Mouse (Mus musculus): ENCODE measurements around the gene Ppcdc. TPM values are rescaled to one million over a fixed set of nuclear protein-coding genes. Genes with fewer than 3 reads are reported as not detected.

The Ppcdc gene
- total RNA-seq (2012; rRNA removed): 39.6 and 50.3 TPM in 2 replicates
- 44.1 and 44.9 TPM in 2 replicates for total RNA-seq (2014; rRNA removed)
- polyA plus RNA-seq (2012; ENCODE audit: insufficient read length, low read depth): 36.2 and 38.8 TPM in 2 replicates

- in situ Hi-C loops (cut with MboI; ENCODE audit: low pct_ligation_motif_present, low pct_unique_long_range_greater_than_20kb, low sequenced_read_pairs) (loop anchor here (10.0 kb wide), 1 partner anchor 65 kb away; the partner anchor contains the start of gene Rpp25), dilution Hi-C loops (cut with MboI; ENCODE audit: extremely low pct_ligation_motif_present, extremely low pct_unique_long_range_greater_than_20kb, low sequenced_read_pairs) (no loop called here)
- Histone ChIP-seq H3K36me3 (replicated peaks in 1 of 2; ENCODE audit: control insufficient read depth in 1 of 2, insufficient read depth in 1 of 2, low read length in 1 of 2) (peaks cover 1 to 36% of the 10 kb centered on the region in 2 experiments), H3K4me3 (replicated peaks in 1 of 3; ENCODE audit: low read depth in 2 of 3, low read length in 2 of 3, poor library complexity in 1 of 3) (peak within 1 kb of the TSS; percentile 56 to 70 (median 67)), H3K4me1 (ENCODE audit: control insufficient read depth in 1 of 2, insufficient read depth in 2 of 2) (peaks cover 8 to 34% of the 10 kb centered on the region in 2 experiments), H3K4me2 (ENCODE audit: insufficient read depth, low read depth, poor library complexity, severe bottlenecking) (peak within 1 kb of the TSS; percentile 97), H3K27me3 (replicated peaks) (no peaks in the 10 kb centered on the region), H3K27ac (ENCODE audit: insufficient read depth, low read depth) (peak within 1 kb of the TSS; percentile 66), H3K79me2 (replicated peaks; ENCODE audit: control insufficient read depth, extremely low read depth, insufficient read depth, poor library complexity, severe bottlenecking) (no peaks in the 10 kb centered on the region), H3K9ac (ENCODE audit: insufficient read depth, low read depth) (peak within 1 kb of the TSS; percentile 80), H3K9me3 (replicated peaks; ENCODE audit: low read length) (no peaks in the 10 kb centered on the region)
- peak; percentile 99 for DNase-seq (ENCODE audit: extremely low read depth)
- TF ChIP-seq SIN3A (IDR thresholded peaks at IDR 0.05; ENCODE audit: low read length) (peak; percentile 65; the same call in 1 of the 2 replicates), MAFK (IDR thresholded peaks at IDR 0.05; ENCODE audit: insufficient replicate concordance, low read length) (no peak), JUND (conservative IDR thresholded peaks at IDR 0.05; ENCODE audit: low read depth, low read length) (no peak), ZKSCAN1 (IDR thresholded peaks at IDR 0.05; ENCODE audit: borderline replicate concordance, low read depth, low read length) (no peak), ZMIZ1 (IDR thresholded peaks at IDR 0.05; ENCODE audit: low read depth, low read length) (peak; percentile 84), UBTF (IDR thresholded peaks at IDR 0.05; ENCODE audit: low read depth, low read length) (no peak), GABPA (IDR thresholded peaks at IDR 0.05; ENCODE audit: insufficient replicate concordance, low read depth, low read length) (peak; percentile 43; the same call in 1 of the 2 replicates), EP300 (IDR thresholded peaks at IDR 0.05; ENCODE audit: low read length) (no peak), E2F4 (IDR thresholded peaks at IDR 0.05; ENCODE audit: insufficient replicate concordance, low read depth, low read length) (0 out of 2 replicates have a peak, but pooled peaks have one; percentile 48), MAZ (IDR thresholded peaks at IDR 0.05; ENCODE audit: low read depth, low read length) (no peak), ZNF384 (IDR thresholded peaks at IDR 0.05; ENCODE audit: low read depth, low read length) (peak; percentile 80), USF2 (conservative IDR thresholded peaks at IDR 0.05; ENCODE audit: low read depth, low read length) (no peak), CHD1 (IDR thresholded peaks at IDR 0.05; ENCODE audit: low read depth, low read length) (no peak; the same call in 1 of the 2 replicates), POLR2A (IDR thresholded peaks at IDR 0.05; ENCODE audit: low read depth, low read length) (peak; percentile 95), MAX (IDR thresholded peaks at IDR 0.05; ENCODE audit: low read length) (peak; percentile 76), TCF12 (IDR thresholded peaks at IDR 0.05; ENCODE audit: low read depth, low read length) (peak; percentile 81), IRF4 (IDR thresholded peaks at IDR 0.05; ENCODE audit: low read depth, low read length) (peak; percentile 45; the same call in 1 of the 2 replicates), KAT2A (IDR thresholded peaks at IDR 0.05; ENCODE audit: insufficient replicate concordance, low read length) (peak; percentile 95; the same call in 1 of the 2 replicates), CTCF (conservative IDR thresholded peaks at IDR 0.05 in 1 of 2, IDR thresholded peaks at IDR 0.05 in 1 of 2; ENCODE audit: low read depth in 2 of 2, low read length in 2 of 2) (no peak), RCOR1 (conservative IDR thresholded peaks at IDR 0.05; ENCODE audit: low read depth, low read length) (no peak), RAD21 (IDR thresholded peaks at IDR 0.05; ENCODE audit: low read depth, low read length) (no peak), ETS1 (conservative IDR thresholded peaks at IDR 0.05; ENCODE audit: low read depth, low read length) (no peak; the same call in 1 of the 2 replicates), MEF2A (IDR thresholded peaks at IDR 0.05; ENCODE audit: borderline replicate concordance, low read depth, low read length) (no peak; the same call in 1 of the 2 replicates), USF1 (IDR thresholded peaks at IDR 0.05; ENCODE audit: low read depth, low read length) (no peak), CHD2 (IDR thresholded peaks at IDR 0.05; ENCODE audit: low read length) (peak; percentile 99), BHLHE40 (IDR thresholded peaks at IDR 0.05; ENCODE audit: low read depth, low read length) (no peak), SMC3 (IDR thresholded peaks at IDR 0.05; ENCODE audit: low read depth, low read length) (no peak), JUN (IDR thresholded peaks at IDR 0.05; ENCODE audit: insufficient read depth, low read depth, low read length) (no peak), ZC3H11A (IDR thresholded peaks at IDR 0.05; ENCODE audit: low read depth, low read length) (no peak), POLR2AphosphoS2 (IDR thresholded peaks at IDR 0.05; ENCODE audit: low read depth, low read length) (peak; percentile 95), NRF1 (IDR thresholded peaks at IDR 0.05; ENCODE audit: low read depth, low read length) (no peak), HCFC1 (IDR thresholded peaks at IDR 0.05; ENCODE audit: low read depth, low read length) (peak; percentile 96), MXI1 (IDR thresholded peaks at IDR 0.05; ENCODE audit: low read depth, low read length) (peak; percentile 18; the same call in 1 of the 2 replicates), MYC (IDR thresholded peaks at IDR 0.05; ENCODE audit: low read depth, low read length) (peak; percentile 68), PAX5 (IDR thresholded peaks at IDR 0.05; ENCODE audit: low read length) (no peak), NELFE (IDR thresholded peaks at IDR 0.05; ENCODE audit: low read depth, low read length) (peak; percentile 88), TBP (conservative IDR thresholded peaks at IDR 0.05; ENCODE audit: low read depth, low read length) (peak; percentile 82; the same call in 1 of the 2 replicates), ELF1 (IDR thresholded peaks at IDR 0.05; ENCODE audit: low read depth, low read length) (peak; percentile 88)
These were observed at the start of gene Ppcdc for GRCm38 (mm10) chr9:57439522-57440295. TSS of gene Ppcdc (minus strand) at chr9:57440124.
